Mouse (Mus musculus): ENCODE results near the gene Slc22a20. TPM values are rescaled to one million over a fixed set of nuclear protein-coding genes. Genes with fewer than 3 reads are reported as not detected.

Gene Slc22a20
- polyA plus RNA-seq, 1 experiment from 2014 or later: not detected

DNA sequence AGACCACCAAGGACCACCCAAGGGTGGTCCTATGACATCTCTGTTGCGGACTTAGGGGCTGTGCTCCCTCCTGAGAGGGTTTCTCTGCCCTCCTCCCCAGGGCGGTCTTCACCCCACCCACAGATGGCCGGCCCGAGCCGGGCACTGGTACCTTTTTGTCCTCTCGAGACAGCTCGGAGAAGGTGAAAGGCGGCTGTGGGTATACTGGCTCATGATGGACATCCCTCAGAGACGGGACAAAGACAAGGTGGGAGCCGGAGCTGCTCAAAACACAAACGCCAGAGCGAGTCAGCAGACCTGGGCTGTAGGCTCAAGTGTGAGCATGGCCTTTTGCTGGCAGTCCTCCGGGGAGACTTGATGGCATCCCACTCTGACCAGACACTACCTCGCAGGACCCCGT lies 42.5 kb downstream of the Slc22a20 start:
- Histone ChIP-seq H3K9ac (no peak overlapping the region), H3K4me3 (no peak overlapping the region), H3K27ac (no peak overlapping the region), H3K27me3 (no peaks in the 10 kb centered on the region), H3K4me1 (peaks cover 11% of the 10 kb centered on the region), H3K36me3 (ENCODE audit: poor library complexity, severe bottlenecking) (peaks cover 73% of the 10 kb centered on the region), H3K4me2 (no peak overlapping the region), H3K9me3 (replicated peaks) (no peaks in the 10 kb centered on the region)
- WGBS: 91% methylated on average over 15 of the region's 15 CpGs
- ATAC-seq: no peak

- H3K4me1 ChIP-seq: peaks cover 19% of the 10 kb centered on the region
- H3K27me3 ChIP-seq: no peaks in the 10 kb centered on the region
- no peak overlapping the region for H3K27ac ChIP-seq
- no peak for ATAC-seq
- H3K36me3 ChIP-seq (ENCODE audit: poor library complexity, severe bottlenecking): peaks cover 65% of the 10 kb centered on the region
- no peak overlapping the region for H3K4me2 ChIP-seq
- no peaks in the 10 kb centered on the region for H3K9me3 ChIP-seq (replicated peaks)
- H3K4me3 ChIP-seq: no peak overlapping the region
- H3K9ac ChIP-seq: no peak overlapping the region
- 91% methylated on average over 7 of the region's 7 CpGs for WGBS
These were observed 43.4 kb downstream of the Slc22a20 start for GRCm38 (mm10) chr19:5942581-5942980.

GRCm38 (mm10) chr19:5940656-5941055 lies 45.3 kb downstream of the Slc22a20 start:
- no peak overlapping the region for H3K4me3 ChIP-seq
- H3K27me3 ChIP-seq: no peaks in the 10 kb centered on the region
- ATAC-seq: no peak
- no peak overlapping the region for H3K9ac ChIP-seq
- H3K4me1 ChIP-seq: peaks cover 25% of the 10 kb centered on the region
- WGBS: 90% methylated on average over 10 of the region's 10 CpGs
- no peaks in the 10 kb centered on the region for H3K9me3 ChIP-seq (replicated peaks)
- peak overlapping the region; percentile 63; the same call in 1 of the 2 replicates for H3K27ac ChIP-seq
- peaks cover 45% of the 10 kb centered on the region for H3K36me3 ChIP-seq (ENCODE audit: poor library complexity, severe bottlenecking)
- no peak overlapping the region for H3K4me2 ChIP-seq

DNA sequence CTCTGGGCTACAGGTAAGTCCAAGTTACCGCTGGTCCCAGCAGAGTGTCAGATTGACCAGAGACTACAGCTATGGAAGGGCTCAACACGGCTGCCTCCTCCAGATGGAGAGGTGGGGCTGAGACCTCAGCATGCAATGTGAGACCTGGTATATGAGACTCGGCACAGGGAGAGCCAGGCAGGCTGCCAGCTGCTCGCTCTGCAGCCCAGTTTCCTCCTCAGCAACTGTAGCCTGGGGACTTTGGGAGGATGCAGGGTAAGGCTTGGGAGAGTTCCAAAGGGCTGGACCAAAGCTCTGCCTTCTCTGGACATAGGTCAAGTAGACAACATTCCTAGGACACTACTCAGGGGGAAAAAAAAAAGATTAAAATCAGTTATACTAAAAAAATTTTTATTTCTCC lies 45.8 kb downstream of the Slc22a20 start:
- peak overlapping the region; percentile 70 for H3K27ac ChIP-seq
- H3K4me1 ChIP-seq: peaks cover 25% of the 10 kb centered on the region
- WGBS: 77% methylated on average over 4 of the region's 4 CpGs
- no peak overlapping the region for H3K9ac ChIP-seq
- H3K9me3 ChIP-seq (replicated peaks): no peaks in the 10 kb centered on the region
- no peak for ATAC-seq
- peaks cover 41% of the 10 kb centered on the region for H3K36me3 ChIP-seq (ENCODE audit: poor library complexity, severe bottlenecking)
- H3K4me2 ChIP-seq: no peak overlapping the region
- no peaks in the 10 kb centered on the region for H3K27me3 ChIP-seq
- H3K4me3 ChIP-seq: no peak overlapping the region

DNA sequence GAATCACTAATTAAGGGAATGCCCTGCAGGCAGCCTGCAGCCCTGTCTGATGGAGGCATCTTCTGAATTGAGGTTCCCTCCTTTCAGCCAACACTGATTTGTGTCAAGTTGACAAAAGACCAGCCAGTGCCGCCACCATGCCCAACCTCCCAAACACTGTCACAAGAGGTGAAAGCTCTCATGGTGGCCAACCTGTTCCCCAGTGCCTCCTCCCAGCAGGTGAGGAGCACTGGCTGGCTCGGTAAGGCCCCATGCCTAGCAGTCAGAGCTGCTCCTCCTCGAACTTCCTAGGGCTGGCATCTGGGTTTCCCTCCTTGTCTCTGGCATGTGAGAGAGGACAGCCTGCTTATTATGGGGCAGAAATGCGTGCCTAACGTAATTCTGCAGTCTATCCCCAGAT lies 46.2 kb downstream of the Slc22a20 start:
- Histone ChIP-seq H3K4me3 (no peak overlapping the region), H3K27ac (peak overlapping the region; percentile 70), H3K4me2 (no peak overlapping the region), H3K9ac (no peak overlapping the region), H3K27me3 (no peaks in the 10 kb centered on the region), H3K9me3 (replicated peaks) (no peaks in the 10 kb centered on the region), H3K4me1 (peaks cover 25% of the 10 kb centered on the region), H3K36me3 (ENCODE audit: poor library complexity, severe bottlenecking) (peaks cover 37% of the 10 kb centered on the region)
- 70% methylated on average over 5 of the region's 5 CpGs for WGBS
- no peak for ATAC-seq

GRCm38 (mm10) chr19:5938516-5938915 lies 47.4 kb downstream of the Slc22a20 start:
- Histone ChIP-seq H3K9me3 (replicated peaks) (no peaks in the 10 kb centered on the region), H3K27ac (no peak overlapping the region), H3K27me3 (no peaks in the 10 kb centered on the region), H3K36me3 (ENCODE audit: poor library complexity, severe bottlenecking) (peaks cover 33% of the 10 kb centered on the region), H3K4me2 (no peak overlapping the region), H3K4me1 (peaks cover 25% of the 10 kb centered on the region), H3K4me3 (no peak overlapping the region), H3K9ac (no peak overlapping the region)
- WGBS: 89% methylated on average over 6 of the region's 6 CpGs
- ATAC-seq: no peak

GRCm38 (mm10) chr19:5937836-5938406 lies 48.0 kb downstream of the Slc22a20 start:
- H3K36me3 ChIP-seq (ENCODE audit: poor library complexity, severe bottlenecking): peaks cover 27% of the 10 kb centered on the region
- no peaks in the 10 kb centered on the region for H3K27me3 ChIP-seq
- no peak overlapping the region for H3K9ac ChIP-seq
- H3K4me1 ChIP-seq: peaks cover 25% of the 10 kb centered on the region
- peak overlapping the region; percentile 4; the same call in 1 of the 2 replicates for H3K27ac ChIP-seq
- H3K4me3 ChIP-seq: no peak overlapping the region
- H3K4me2 ChIP-seq: peak overlapping the region; percentile 15; the same call in 1 of the 2 replicates
- WGBS: 36% methylated on average over 14 of the region's 14 CpGs
- H3K9me3 ChIP-seq (replicated peaks): no peaks in the 10 kb centered on the region
- no peak for ATAC-seq

DNA sequence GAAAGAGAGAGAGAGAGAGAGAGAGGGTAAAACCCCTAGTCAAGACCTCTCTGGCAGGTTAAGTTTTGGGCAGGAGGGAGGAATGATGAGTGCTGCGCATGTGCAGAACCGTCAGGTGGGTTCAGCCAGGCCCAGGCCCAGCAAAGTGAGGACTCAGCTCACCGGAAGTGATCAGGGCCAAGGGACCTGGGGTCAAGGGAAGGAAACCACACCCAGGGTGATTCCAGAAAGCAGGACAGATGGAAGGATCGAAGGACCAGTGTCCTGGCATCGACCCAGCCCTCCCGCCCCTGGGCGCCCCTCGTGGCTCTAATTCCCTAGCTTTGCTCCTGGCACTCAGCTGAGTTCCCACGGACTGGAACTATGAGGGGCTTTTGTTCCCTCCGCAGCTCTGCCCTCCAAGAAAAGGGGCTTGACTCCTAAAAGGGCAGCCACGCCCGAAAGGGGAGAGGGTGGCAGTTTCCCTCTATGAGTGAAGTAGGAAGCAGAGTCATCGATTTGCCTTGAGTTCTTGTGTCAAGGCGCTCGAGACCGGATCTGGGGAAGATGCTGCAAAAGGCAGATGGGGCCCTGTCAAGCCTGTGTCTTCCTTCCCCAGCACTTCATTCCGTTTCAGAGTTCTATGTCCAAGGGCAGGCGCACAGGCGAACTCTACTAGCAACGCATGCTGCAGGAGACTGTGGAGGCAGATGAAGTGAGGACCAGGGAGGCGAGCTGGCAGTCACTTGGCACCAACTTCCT lies 48.7 kb downstream of the Slc22a20 start:
- Histone ChIP-seq H3K27me3 (no peaks in the 10 kb centered on the region), H3K36me3 (ENCODE audit: poor library complexity, severe bottlenecking) (peaks cover 21% of the 10 kb centered on the region), H3K4me2 (no peak overlapping the region), H3K4me1 (peaks cover 25% of the 10 kb centered on the region), H3K4me3 (no peak overlapping the region), H3K9ac (no peak overlapping the region), H3K27ac (no peak overlapping the region; the same call in 1 of the 2 replicates), H3K9me3 (replicated peaks) (no peaks in the 10 kb centered on the region)
- ATAC-seq: no peak
- 67% methylated on average over 21 of the region's 21 CpGs for WGBS

GRCm38 (mm10) chr19:5935691-5936090 lies 50.3 kb downstream of the Slc22a20 start:
- Histone ChIP-seq H3K27me3 (no peaks in the 10 kb centered on the region), H3K27ac (no peak overlapping the region), H3K4me3 (no peak overlapping the region), H3K4me2 (no peak overlapping the region), H3K9ac (no peak overlapping the region), H3K4me1 (peaks cover 25% of the 10 kb centered on the region), H3K9me3 (replicated peaks) (no peaks in the 10 kb centered on the region), H3K36me3 (ENCODE audit: poor library complexity, severe bottlenecking) (peaks cover 12% of the 10 kb centered on the region)
- ATAC-seq: no peak
- 87% methylated on average over 5 of the region's 5 CpGs for WGBS

GRCm38 (mm10) chr19:5935266-5935665 lies 50.7 kb downstream of the Slc22a20 start:
- Histone ChIP-seq H3K27me3 (no peaks in the 10 kb centered on the region), H3K36me3 (ENCODE audit: poor library complexity, severe bottlenecking) (peaks cover 9% of the 10 kb centered on the region), H3K9me3 (replicated peaks) (no peaks in the 10 kb centered on the region), H3K4me1 (peaks cover 24% of the 10 kb centered on the region), H3K27ac (no peak overlapping the region), H3K9ac (no peak overlapping the region), H3K4me3 (no peak overlapping the region), H3K4me2 (no peak overlapping the region)
- WGBS: 76% methylated on average over 3 of the region's 3 CpGs
- ATAC-seq: no peak

DNA sequence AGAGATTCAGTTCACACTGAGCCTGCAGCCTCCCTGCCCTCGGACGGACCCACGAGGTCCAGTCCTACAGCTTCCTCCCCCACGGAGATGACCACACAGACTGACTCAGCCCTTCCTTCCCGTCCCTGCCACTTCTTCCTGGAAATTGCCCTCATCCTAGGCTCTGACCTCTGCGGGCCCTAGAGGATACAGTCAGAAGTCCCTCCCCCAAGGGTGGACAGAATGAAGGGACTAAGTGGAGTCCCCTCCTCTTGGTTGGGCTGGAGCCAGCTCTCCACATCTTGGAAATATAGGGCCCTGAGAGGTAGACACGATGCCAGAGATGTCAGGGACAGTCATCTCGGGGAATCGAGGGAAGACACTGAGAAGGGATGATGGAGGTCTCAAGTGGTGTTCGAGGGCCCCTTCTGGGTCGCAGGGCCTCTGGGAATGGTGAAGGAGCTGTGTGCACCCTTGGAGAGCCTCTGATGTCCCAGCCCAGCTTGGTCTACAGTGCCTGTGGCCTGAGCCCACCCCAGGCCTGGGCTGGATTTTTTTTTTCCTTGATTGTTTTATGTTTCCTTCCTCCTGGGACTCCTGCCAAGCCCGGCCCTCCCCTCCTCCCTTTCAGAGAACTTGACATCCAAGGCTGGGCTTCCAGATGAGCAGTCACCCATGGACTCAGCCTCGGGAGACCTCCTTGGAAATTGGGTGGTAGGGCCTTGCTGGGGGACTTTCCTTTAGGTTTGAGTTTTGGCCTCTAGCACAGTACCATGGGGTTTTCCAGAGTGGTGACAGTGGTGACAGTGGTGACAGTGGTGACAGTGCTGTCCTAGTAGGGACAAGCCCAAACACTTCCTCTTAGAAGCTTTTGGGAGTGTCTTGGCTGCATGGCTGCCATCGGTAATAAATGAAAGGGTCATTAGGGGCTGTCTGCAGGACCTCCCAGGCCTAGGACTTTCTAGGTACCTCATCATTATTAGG lies 56.0 kb downstream of the Slc22a20 start:
- no peak overlapping the region for H3K4me3 ChIP-seq
- no peak overlapping the region; the same call in 1 of the 2 replicates for H3K27ac ChIP-seq
- ATAC-seq: no peak
- WGBS: 73% methylated on average over 14 of the region's 14 CpGs
- H3K4me1 ChIP-seq: peaks cover 25% of the 10 kb centered on the region
- no peak overlapping the region for H3K4me2 ChIP-seq
- peak overlapping the region; percentile 2; the same call in 1 of the 2 replicates for H3K9ac ChIP-seq
- H3K27me3 ChIP-seq: peaks cover 10% of the 10 kb centered on the region
- H3K36me3 ChIP-seq (ENCODE audit: poor library complexity, severe bottlenecking): no peaks in the 10 kb centered on the region
- no peaks in the 10 kb centered on the region for H3K9me3 ChIP-seq (replicated peaks)

GRCm38 (mm10) chr19:5928546-5928945 lies 57.4 kb downstream of the Slc22a20 start:
- H3K27ac ChIP-seq: no peak overlapping the region
- no peak for ATAC-seq
- no peak overlapping the region for H3K4me2 ChIP-seq
- H3K9ac ChIP-seq: no peak overlapping the region
- peaks cover 10% of the 10 kb centered on the region for H3K27me3 ChIP-seq
- WGBS: 88% methylated on average over 3 of the region's 3 CpGs
- peaks cover 31% of the 10 kb centered on the region for H3K4me1 ChIP-seq
- H3K9me3 ChIP-seq (replicated peaks): no peaks in the 10 kb centered on the region
- H3K4me3 ChIP-seq: no peak overlapping the region
- no peaks in the 10 kb centered on the region for H3K36me3 ChIP-seq (ENCODE audit: poor library complexity, severe bottlenecking)
